Mouse (Mus musculus) heart, embryonic 13.5 days (tissue): ENCODE measurements at regions not wholly inside any gene's neighbourhood (a gene's known extent, or its start where the extent isn't known, plus 50 kb on each side); places are given as distances from the start of the nearest gene placed in this dataset.

ENCODE experiments used
- ATAC-seq: fragments of 200-750 bp; cut with Nextera tagmentation; 2 replicates; pipeline ENCODE4 v1.8.0; 2017; ENCODE audit warnings: moderate TSS enrichment; ENCODE audit not compliant: insufficient number of reproducible peaks, low FRiP score, low TSS enrichment; ENCODE audit errors: extremely low read depth
- H3K27ac ChIP-seq: fragments of 300-500 bp; sonication (generic); replicated peaks from 2 replicates; pipeline ENCODE4 v1.5.1; 2015; ENCODE audit warnings: moderate library complexity, mild to moderate bottlenecking, inconsistent platforms
- H3K27me3 ChIP-seq: fragments of 300-500 bp; sonication (generic); replicated peaks from 2 replicates; pipeline ENCODE4 v1.6.1; 2015; ENCODE audit warnings: mild to moderate bottlenecking, inconsistent platforms
- H3K36me3 ChIP-seq: fragments of 300-500 bp; sonication (generic); 2 replicates; pipeline ENCODE4 v1.6.1; 2015; ENCODE audit warnings: mild to moderate bottlenecking, inconsistent platforms
- H3K4me1 ChIP-seq: fragments of 300-500 bp; sonication (generic); 2 replicates; pipeline ENCODE4 v1.6.1; 2015; ENCODE audit warnings: inconsistent platforms
- H3K4me2 ChIP-seq: fragments of 300-500 bp; sonication (generic); 2 replicates; pipeline ENCODE4 v1.6.1; 2015; ENCODE audit warnings: inconsistent platforms, mild to moderate bottlenecking, moderate library complexity
- H3K4me3 ChIP-seq: fragments of 300-500 bp; sonication (generic); 2 replicates; pipeline ENCODE4 v1.5.1; 2015; ENCODE audit warnings: moderate library complexity, mild to moderate bottlenecking, inconsistent platforms
- H3K9ac ChIP-seq: fragments of 300-500 bp; sonication (generic); 2 replicates; pipeline ENCODE4 v1.6.1; 2015; ENCODE audit warnings: inconsistent platforms, mild to moderate bottlenecking, moderate library complexity
- H3K9me3 ChIP-seq: fragments of 300-500 bp; sonication (generic); 2 replicates; pipeline ENCODE4 v1.6.1; 2016; ENCODE audit warnings: inconsistent platforms
- WGBS: fragments of 180-500 bp; shearing (Covaris S2); methylation state at CpG from one replicate; pipeline ENCODE4 v1.1.7; 2015; ENCODE audit warnings: mixed read lengths; 5-methylcytosine and 5-hydroxymethylcytosine counted together

GRCm38 (mm10) chr10:45763160-45763955 is 185.7 kb downstream of the Hace1 start:
- H3K9ac ChIP-seq: no peak overlapping the region
- H3K36me3 ChIP-seq: no peaks in the 10 kb centered on the region
- no peaks in the 10 kb centered on the region for H3K9me3 ChIP-seq
- H3K27me3 ChIP-seq: no peaks in the 10 kb centered on the region
- peaks cover 11% of the 10 kb centered on the region for H3K4me1 ChIP-seq
- H3K27ac ChIP-seq: no peak overlapping the region
- ATAC-seq: no peak
- no peak overlapping the region for H3K4me2 ChIP-seq
- WGBS: 72% methylated on average over 10 of the region's 10 CpGs
- no peak overlapping the region for H3K4me3 ChIP-seq

- H3K27me3 ChIP-seq: no peaks in the 10 kb centered on the region
- H3K9me3 ChIP-seq: no peaks in the 10 kb centered on the region
- ATAC-seq: no peak
- H3K27ac ChIP-seq: no peak overlapping the region
- H3K36me3 ChIP-seq: no peaks in the 10 kb centered on the region
- H3K9ac ChIP-seq: no peak overlapping the region
- H3K4me2 ChIP-seq: no peak overlapping the region
- no peak overlapping the region for H3K4me3 ChIP-seq
- H3K4me1 ChIP-seq: peaks cover 6% of the 10 kb centered on the region
- 25% methylated on average over 6 of the region's 6 CpGs for WGBS
Measured at GRCm38 (mm10) chr10:45779720-45780119, 202.1 kb downstream of the Hace1 start.

- no peak overlapping the region for H3K4me3 ChIP-seq
- WGBS: 48% methylated on average over 5 of the region's 5 CpGs
Measured at GRCm38 (mm10) chr10:45783026-45783425, 205.4 kb downstream of the Hace1 start.

GRCm38 (mm10) chr10:45783461-45784149 is 206.0 kb downstream of the Hace1 start:
- WGBS: 49% methylated on average over 11 of the region's 11 CpGs
- H3K4me3 ChIP-seq: no peak overlapping the region
- no peaks in the 10 kb centered on the region for H3K27me3 ChIP-seq
- peaks cover 6% of the 10 kb centered on the region for H3K4me1 ChIP-seq
- no peaks in the 10 kb centered on the region for H3K36me3 ChIP-seq
- no peak for ATAC-seq
- no peak overlapping the region for H3K9ac ChIP-seq
- no peak overlapping the region for H3K27ac ChIP-seq
- H3K9me3 ChIP-seq: no peaks in the 10 kb centered on the region
- H3K4me2 ChIP-seq: no peak overlapping the region

More at GRCm38 (mm10) chr10:45783026-45783425, 205.4 kb downstream of the Hace1 start:
- H3K9me3 ChIP-seq: no peaks in the 10 kb centered on the region
- H3K4me2 ChIP-seq: no peak overlapping the region
- H3K27me3 ChIP-seq: no peaks in the 10 kb centered on the region
- H3K36me3 ChIP-seq: no peaks in the 10 kb centered on the region
- no peak for ATAC-seq
- H3K9ac ChIP-seq: no peak overlapping the region
- H3K27ac ChIP-seq: no peak overlapping the region
- H3K4me1 ChIP-seq: peaks cover 6% of the 10 kb centered on the region

GRCm38 (mm10) chr10:45784150-45784479 is 206.5 kb downstream of the Hace1 start:
- Histone ChIP-seq H3K27ac (no peak overlapping the region), H3K27me3 (no peaks in the 10 kb centered on the region), H3K4me3 (no peak overlapping the region), H3K9me3 (no peaks in the 10 kb centered on the region), H3K9ac (no peak overlapping the region), H3K36me3 (no peaks in the 10 kb centered on the region), H3K4me2 (no peak overlapping the region), H3K4me1 (peaks cover 6% of the 10 kb centered on the region)
- 48% methylated on average over 2 of the region's 2 CpGs for WGBS
- no peak for ATAC-seq

GRCm38 (mm10) chr10:45784575-45784974 is 206.9 kb downstream of the Hace1 start:
- WGBS: 82% methylated on average over 4 of the region's 4 CpGs
- ATAC-seq: no peak

GRCm38 (mm10) chr10:45788356-45788755 is 210.7 kb downstream of the Hace1 start:
- no peaks in the 10 kb centered on the region for H3K4me1 ChIP-seq
- no peaks in the 10 kb centered on the region for H3K9me3 ChIP-seq
- no peak overlapping the region for H3K4me2 ChIP-seq
- ATAC-seq: no peak
- no peak overlapping the region for H3K9ac ChIP-seq
- no peak overlapping the region for H3K4me3 ChIP-seq
- H3K36me3 ChIP-seq: no peaks in the 10 kb centered on the region
- 62% methylated on average over 1 of the region's 1 CpGs for WGBS
- no peak overlapping the region for H3K27ac ChIP-seq
- no peaks in the 10 kb centered on the region for H3K27me3 ChIP-seq

More at GRCm38 (mm10) chr10:45784575-45784974, 206.9 kb downstream of the Hace1 start:
- H3K27me3 ChIP-seq: no peaks in the 10 kb centered on the region
- H3K4me2 ChIP-seq: no peak overlapping the region
- no peaks in the 10 kb centered on the region for H3K9me3 ChIP-seq
- H3K9ac ChIP-seq: no peak overlapping the region
- no peak overlapping the region for H3K27ac ChIP-seq
- H3K4me1 ChIP-seq: peaks cover 6% of the 10 kb centered on the region
- H3K4me3 ChIP-seq: no peak overlapping the region
- no peaks in the 10 kb centered on the region for H3K36me3 ChIP-seq

GRCm38 (mm10) chr10:45795582-45795981 is 218.0 kb downstream of the Hace1 start:
- WGBS: 78% methylated on average over 2 of the region's 2 CpGs
- Histone ChIP-seq H3K27me3 (no peaks in the 10 kb centered on the region), H3K27ac (no peak overlapping the region), H3K4me1 (no peaks in the 10 kb centered on the region), H3K9ac (no peak overlapping the region), H3K4me2 (no peak overlapping the region), H3K36me3 (no peaks in the 10 kb centered on the region), H3K9me3 (no peaks in the 10 kb centered on the region), H3K4me3 (no peak overlapping the region)
- ATAC-seq: no peak

- H3K27ac ChIP-seq: no peak overlapping the region
- H3K4me1 ChIP-seq: no peaks in the 10 kb centered on the region
- no peak overlapping the region for H3K9ac ChIP-seq
- no peak for ATAC-seq
- 51% methylated on average over 12 of the region's 12 CpGs for WGBS
- H3K4me2 ChIP-seq: no peak overlapping the region
- no peaks in the 10 kb centered on the region for H3K9me3 ChIP-seq
- no peaks in the 10 kb centered on the region for H3K36me3 ChIP-seq
- no peak overlapping the region for H3K4me3 ChIP-seq
- H3K27me3 ChIP-seq: no peaks in the 10 kb centered on the region
Measured at GRCm38 (mm10) chr10:45800070-45800851, 222.6 kb downstream of the Hace1 start.

GRCm38 (mm10) chr10:45801463-45801862 is 223.8 kb downstream of the Hace1 start:
- no peak for ATAC-seq
- H3K9me3 ChIP-seq: no peaks in the 10 kb centered on the region

GRCm38 (mm10) chr10:45806984-45807827 is 229.6 kb downstream of the Hace1 start:
- Histone ChIP-seq H3K9me3 (no peaks in the 10 kb centered on the region), H3K36me3 (no peaks in the 10 kb centered on the region), H3K27me3 (no peaks in the 10 kb centered on the region), H3K9ac (no peak overlapping the region), H3K4me1 (0 out of 2 replicates have a peak, but pooled peaks cover 3% of the 10 kb centered on the region), H3K4me3 (no peak overlapping the region), H3K4me2 (no peak overlapping the region), H3K27ac (no peak overlapping the region)
- 61% methylated on average over 18 of the region's 18 CpGs for WGBS
- no peak for ATAC-seq

More at GRCm38 (mm10) chr10:45801463-45801862, 223.8 kb downstream of the Hace1 start:
- Histone ChIP-seq H3K36me3 (no peaks in the 10 kb centered on the region), H3K4me2 (no peak overlapping the region), H3K4me1 (no peaks in the 10 kb centered on the region), H3K27me3 (no peaks in the 10 kb centered on the region), H3K9ac (no peak overlapping the region), H3K4me3 (no peak overlapping the region), H3K27ac (no peak overlapping the region)
- 56% methylated on average over 1 of the region's 1 CpGs for WGBS
